In genomic region chr1:61779906-61780305, GRCm38 (mm10) we compare ENCODE assay signal across 15 mouse cellular contexts.
DNase-seq lines count a peak whose midpoint lies in the region; ATAC-seq and TF ChIP-seq lines count a peak whose summit lies in the region.
"Had no signal": no experiment of that assay in that cellular context is flagged by ENCODE, and none has a peak within 500 bp of the region (broad histone marks: within the 10 kb centered on the region; RNA-seq: fewer than 3 reads in every experiment).

No protein-coding gene starts in this region.

- H3K4me2 ChIP-seq in liver, postnatal 0 days (ENCODE audit: low read depth, low read length) = no peak overlapping the region
- H3K4me2 ChIP-seq in kidney, postnatal 0 days (ENCODE audit: low read length) = no peak overlapping the region
- H3K4me2 ChIP-seq: heart, embryonic 11.5 days; limb, embryonic 13.5 days; neural tube, embryonic 15.5 days had no signal

- no peaks in the 10 kb centered on the region for H3K79me2 ChIP-seq in liver, adult 2 months (ENCODE audit: control insufficient read depth, insufficient read depth, low read length)

- ATAC-seq in liver, postnatal 0 days = no peak
- ATAC-seq in kidney, postnatal 0 days (replicated peaks; ENCODE audit: low FRiP score, low read depth) = no peak
- ATAC-seq: forebrain, embryonic 16.5 days; inflammation-experienced regulatory T-cells, adult 6 months had no signal

- no peak for TF ChIP-seq POLR2A in liver, adult 2 months (IDR thresholded peaks at IDR 0.05; ENCODE audit: extremely low read depth, insufficient read depth, low read length)

- no peaks in the 10 kb centered on the region for H3K9me3 ChIP-seq in liver, postnatal 0 days (ENCODE audit: low read length)
- H3K9me3 ChIP-seq in kidney, postnatal 0 days (replicated peaks; ENCODE audit: low read length) = no peaks in the 10 kb centered on the region
- H3K9me3 ChIP-seq: limb, embryonic 13.5 days; midbrain, embryonic 10.5 days; neural tube, embryonic 15.5 days had no signal

- no peaks in the 10 kb centered on the region for H3K27me3 ChIP-seq in liver, adult 2 months (ENCODE audit: control insufficient read depth, insufficient read depth, low read length)
- no peaks in the 10 kb centered on the region for H3K27me3 ChIP-seq in liver, postnatal 0 days (ENCODE audit: insufficient read depth, low read length)
- H3K27me3 ChIP-seq in kidney, postnatal 0 days (ENCODE audit: insufficient read depth, low read length) = no peaks in the 10 kb centered on the region
- H3K27me3 ChIP-seq: limb, embryonic 13.5 days; neural tube, embryonic 15.5 days had no signal

- no peak overlapping the region for H3K4me3 ChIP-seq in liver, adult 2 months (ENCODE audit: insufficient read depth, low read depth, low read length)
- no peak overlapping the region for H3K4me3 ChIP-seq in liver, postnatal 0 days (ENCODE audit: low read depth, low read length)
- no peak overlapping the region for H3K4me3 ChIP-seq in kidney, postnatal 0 days (replicated peaks; ENCODE audit: low read depth, low read length)
- H3K4me3 ChIP-seq: limb, embryonic 13.5 days; midbrain, embryonic 10.5 days; neural tube, embryonic 15.5 days had no signal

- DNase-seq in adrenal gland, postnatal 36 days = peak; percentile 0 to 18
- DNase-seq in adrenal gland, postnatal 4 days (ENCODE audit: low spot score in 2 of 2) = no peak
- DNase-seq in liver, adult 2 months (ENCODE audit: extremely low read depth, low read depth, low spot score) = peak; percentile 69
- DNase-seq in liver, postnatal 0 days = no peak
- DNase-seq in kidney, postnatal 0 days (ENCODE audit: low spot score) = peak; percentile 69
- DNase-seq in lung, postnatal 25 days (ENCODE audit: low spot score) = peak; percentile 88
- DNase-seq in layer of hippocampus, adult 8-10 months (ENCODE audit: low spot score in 2 of 2) = no peak
- DNase-seq in thymus, postnatal 4 days = no peak
- DNase-seq: embryo, embryonic 11 days had no signal

- WGBS in liver, adult 2 months = 21% methylated on average over 5 of the region's 5 CpGs
- 55% methylated on average over 5 of the region's 5 CpGs for WGBS in liver, postnatal 0 days (ENCODE audit: insufficient replicate concordance)
- 35% methylated on average over 5 of the region's 5 CpGs for WGBS in kidney, postnatal 0 days

- no peak overlapping the region for H3K9ac ChIP-seq in liver, adult 2 months (ENCODE audit: low read depth, low read length)
- H3K9ac ChIP-seq in liver, postnatal 0 days (replicated peaks) = no peak overlapping the region
- H3K9ac ChIP-seq in kidney, postnatal 0 days (ENCODE audit: low read depth, low read length) = no peak overlapping the region
- H3K9ac ChIP-seq: limb, embryonic 13.5 days; neural tube, embryonic 15.5 days had no signal

- no peak for TF ChIP-seq EP300 in liver, postnatal 0 days (IDR thresholded peaks at IDR 0.05; ENCODE audit: low read depth)

- no peaks in the 10 kb centered on the region; the same call in 1 of the 2 replicates for H3K4me1 ChIP-seq in liver, adult 2 months (ENCODE audit: control insufficient read depth, insufficient read depth, low read length)
- no peaks in the 10 kb centered on the region for H3K4me1 ChIP-seq in liver, postnatal 0 days (ENCODE audit: insufficient read depth)
- no peaks in the 10 kb centered on the region for H3K4me1 ChIP-seq in kidney, postnatal 0 days (replicated peaks; ENCODE audit: insufficient read depth, low read length)
- H3K4me1 ChIP-seq: midbrain, embryonic 10.5 days; neural tube, embryonic 15.5 days had no signal

- no peaks in the 10 kb centered on the region for H3K36me3 ChIP-seq in liver, adult 2 months (ENCODE audit: control insufficient read depth, insufficient read depth, low read length)
- H3K36me3 ChIP-seq in liver, postnatal 0 days (replicated peaks; ENCODE audit: insufficient read depth, low read length) = no peaks in the 10 kb centered on the region
- H3K36me3 ChIP-seq in kidney, postnatal 0 days (ENCODE audit: insufficient read depth, low read length) = no peaks in the 10 kb centered on the region
- H3K36me3 ChIP-seq: limb, embryonic 13.5 days; midbrain, embryonic 10.5 days; neural tube, embryonic 15.5 days had no signal

- TF ChIP-seq CTCF in liver, adult 2 months (IDR thresholded peaks at IDR 0.05; ENCODE audit: low read depth, low read length) = no peak
- no peak for TF ChIP-seq CTCF in liver, postnatal 0 days (IDR thresholded peaks at IDR 0.05; ENCODE audit: low read depth)
- no peak for TF ChIP-seq CTCF in kidney, postnatal 0 days (IDR thresholded peaks at IDR 0.05; ENCODE audit: low read depth)

- H3K27ac ChIP-seq in liver, adult 2 months (replicated peaks; ENCODE audit: insufficient read depth, low read depth, low read length) = no peak overlapping the region
- H3K27ac ChIP-seq in liver, postnatal 0 days (ENCODE audit: low read depth) = no peak overlapping the region
- H3K27ac ChIP-seq in kidney, postnatal 0 days = no peak overlapping the region
- H3K27ac ChIP-seq: limb, embryonic 13.5 days; midbrain, embryonic 10.5 days; neural tube, embryonic 15.5 days had no signal

Comparison
In these comparisons a context has a peak if more than half of its experiments do, and no peak if none do; other contexts are left out.
1. DNase-seq: peak in adrenal gland, postnatal 36 days (2 of 2), liver, adult 2 months (single experiment), kidney, postnatal 0 days (single experiment) and lung, postnatal 25 days (single experiment); none in adrenal gland, postnatal 4 days (0 of 2), liver, postnatal 0 days (single experiment), layer of hippocampus, adult 8-10 months (0 of 2) and thymus, postnatal 4 days (single experiment).